Mouse (Mus musculus): Measurements from ENCODE around the gene Cldn7. TPM values are rescaled to one million over a fixed set of nuclear protein-coding genes. Genes with fewer than 3 reads are reported as not detected.
A peak's percentile ranks its signal among the peaks of the same experiment; 100 is the strongest.

Cldn7 gene
- polyA plus RNA-seq, 1 experiment from 2014 or later = 1,377 TPM

DNA sequence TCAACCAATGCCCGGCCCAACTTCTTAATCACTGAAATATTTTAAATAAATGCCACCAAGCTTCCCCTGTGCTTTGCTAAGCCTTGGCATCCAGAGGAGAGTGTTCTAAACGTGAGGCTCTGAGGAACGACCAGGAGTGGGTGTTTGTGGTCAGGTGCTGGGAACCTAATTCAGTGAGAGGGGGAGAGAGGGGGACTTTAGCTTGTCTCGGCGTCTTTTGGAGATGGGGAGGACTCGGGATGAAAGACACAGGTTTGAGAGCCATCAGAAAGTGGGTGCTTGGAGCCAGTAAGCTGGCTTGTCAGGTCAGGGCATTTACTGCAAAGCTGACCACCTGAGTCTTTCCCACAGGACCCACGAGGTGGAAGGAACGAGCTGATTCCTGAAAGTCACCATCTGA is 32.8 kb upstream of the Cldn7 start:
- no peak overlapping the region for H3K4me3 ChIP-seq (ENCODE audit: low read length)
- no peak overlapping the region for H3K27ac ChIP-seq (ENCODE audit: low read length)
- H3K9me3 ChIP-seq (ENCODE audit: control insufficient read depth, low read length) = no peaks in the 10 kb centered on the region
- no peak overlapping the region for H3K4me2 ChIP-seq (ENCODE audit: low read depth, low read length)
- H3K27me3 ChIP-seq (replicated peaks; ENCODE audit: control insufficient read depth, insufficient read depth, low read length) = no peaks in the 10 kb centered on the region
- 74% methylated on average over 8 of the region's 8 CpGs for WGBS
- H3K4me1 ChIP-seq (ENCODE audit: control insufficient read depth, insufficient read depth, low read length) = peaks cover 19% of the 10 kb centered on the region
- ATAC-seq = no peak
- no peaks in the 10 kb centered on the region for H3K36me3 ChIP-seq (ENCODE audit: control insufficient read depth, insufficient read depth, low read length)
- no peak overlapping the region for H3K9ac ChIP-seq (ENCODE audit: low read depth, low read length)

DNA sequence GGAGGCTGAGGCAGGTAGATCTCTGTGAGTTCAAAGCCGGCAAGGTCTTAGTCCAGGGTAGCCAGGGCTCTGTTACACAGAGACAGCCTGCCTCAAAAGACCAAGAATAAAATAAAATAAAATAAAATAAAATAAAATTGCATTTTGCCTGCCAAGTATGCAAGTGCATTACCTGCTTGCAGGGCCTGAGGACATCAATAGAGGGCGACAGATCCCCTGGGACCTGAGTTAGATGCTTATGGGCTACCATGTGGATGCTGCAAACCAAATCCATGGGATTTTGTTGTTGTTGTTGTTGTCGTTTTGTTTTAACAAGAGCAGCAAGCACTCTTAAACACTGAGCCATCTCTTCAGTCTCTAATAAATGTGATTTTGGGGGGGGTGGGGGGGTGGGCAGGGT is 32.3 kb upstream of the Cldn7 start:
- Histone ChIP-seq H3K27me3 (replicated peaks; ENCODE audit: control insufficient read depth, insufficient read depth, low read length) (no peaks in the 10 kb centered on the region), H3K36me3 (ENCODE audit: control insufficient read depth, insufficient read depth, low read length) (no peaks in the 10 kb centered on the region), H3K4me3 (ENCODE audit: low read length) (no peak overlapping the region), H3K4me2 (ENCODE audit: low read depth, low read length) (no peak overlapping the region), H3K4me1 (ENCODE audit: control insufficient read depth, insufficient read depth, low read length) (peaks cover 24% of the 10 kb centered on the region), H3K27ac (ENCODE audit: low read length) (no peak overlapping the region), H3K9me3 (ENCODE audit: control insufficient read depth, low read length) (no peaks in the 10 kb centered on the region), H3K9ac (ENCODE audit: low read depth, low read length) (no peak overlapping the region)
- no peak for ATAC-seq
- 45% methylated on average over 3 of the region's 3 CpGs for WGBS

DNA sequence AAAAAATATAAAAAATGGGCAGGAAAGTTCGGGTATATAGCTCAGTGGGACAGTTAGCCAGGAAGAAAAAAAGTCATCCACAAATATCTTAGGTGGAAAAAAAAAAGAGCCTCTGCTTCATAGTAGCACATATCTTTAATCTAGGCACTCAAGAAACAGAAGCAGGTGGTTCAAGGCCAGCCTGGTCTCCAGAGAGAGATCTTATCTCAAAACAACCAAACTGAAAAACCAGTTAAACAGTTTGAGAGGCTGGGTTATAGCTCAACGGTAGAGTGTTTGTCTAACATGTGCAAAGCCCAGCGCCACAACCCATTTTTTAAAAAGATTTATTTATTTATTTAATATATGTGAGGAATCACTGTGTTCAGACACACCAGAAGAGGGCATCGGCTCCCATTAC is 31.5 kb upstream of the Cldn7 start:
- Histone ChIP-seq H3K9me3 (ENCODE audit: control insufficient read depth, low read length) (no peaks in the 10 kb centered on the region), H3K4me3 (ENCODE audit: low read length) (no peak overlapping the region), H3K27me3 (replicated peaks; ENCODE audit: control insufficient read depth, insufficient read depth, low read length) (0 out of 2 replicates have a peak, but pooled peaks cover 3% of the 10 kb centered on the region), H3K4me1 (ENCODE audit: control insufficient read depth, insufficient read depth, low read length) (peaks cover 31% of the 10 kb centered on the region), H3K36me3 (ENCODE audit: control insufficient read depth, insufficient read depth, low read length) (no peaks in the 10 kb centered on the region), H3K9ac (ENCODE audit: low read depth, low read length) (no peak overlapping the region), H3K4me2 (ENCODE audit: low read depth, low read length) (no peak overlapping the region), H3K27ac (ENCODE audit: low read length) (no peak overlapping the region)
- no peak for ATAC-seq
- WGBS = 69% methylated on average over 4 of the region's 4 CpGs

DNA sequence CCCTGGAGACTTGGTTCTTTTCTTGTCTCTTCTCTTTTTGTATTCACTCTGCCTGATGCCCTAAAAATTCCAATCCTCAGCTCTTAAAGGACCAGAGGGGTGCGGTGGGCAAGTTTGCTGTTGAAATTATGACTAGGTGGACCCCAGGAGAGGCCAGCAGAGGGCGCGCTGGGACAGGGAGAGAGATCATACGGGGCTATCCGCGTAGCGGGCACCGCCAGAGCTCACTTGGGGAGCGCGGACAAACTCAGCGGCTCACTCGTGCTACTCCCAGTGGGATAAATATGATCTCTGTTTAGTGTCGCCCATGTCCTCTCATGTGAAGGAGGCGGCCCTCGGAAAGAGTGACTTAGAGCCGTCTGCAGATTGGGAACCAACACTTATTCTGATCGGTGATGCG is 30.4 kb upstream of the Cldn7 start:
- Histone ChIP-seq H3K4me1 (ENCODE audit: control insufficient read depth, insufficient read depth, low read length) (peaks cover 35% of the 10 kb centered on the region), H3K36me3 (ENCODE audit: control insufficient read depth, insufficient read depth, low read length) (no peaks in the 10 kb centered on the region), H3K27ac (ENCODE audit: low read length) (no peak overlapping the region), H3K27me3 (replicated peaks; ENCODE audit: control insufficient read depth, insufficient read depth, low read length) (0 out of 2 replicates have a peak, but pooled peaks cover 3% of the 10 kb centered on the region), H3K9me3 (ENCODE audit: control insufficient read depth, low read length) (no peaks in the 10 kb centered on the region), H3K4me3 (ENCODE audit: low read length) (peak overlapping the region; percentile 29), H3K9ac (ENCODE audit: low read depth, low read length) (no peak overlapping the region), H3K4me2 (ENCODE audit: low read depth, low read length) (peak overlapping the region; percentile 50)
- peak; percentile 45 for ATAC-seq
- WGBS = 2% methylated on average over 18 of the region's 18 CpGs

DNA sequence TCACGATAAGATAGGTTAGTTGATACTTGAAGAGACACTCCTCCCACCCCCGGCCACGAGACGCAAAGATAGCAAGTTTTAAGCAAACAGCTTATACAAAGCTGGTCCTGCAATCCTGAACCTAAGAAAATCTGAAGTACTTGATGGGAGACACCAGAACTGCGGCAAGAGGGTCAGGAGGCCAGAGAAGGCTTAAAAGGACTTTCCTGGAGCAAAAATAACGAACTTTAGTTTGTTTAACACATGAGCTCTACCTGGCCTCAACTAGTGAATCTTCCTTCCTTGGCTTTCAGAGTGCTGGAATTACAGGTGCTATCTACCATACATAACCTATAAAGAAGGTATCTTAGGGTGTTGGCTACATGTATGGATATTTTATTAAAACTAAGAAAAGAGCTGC is 29.9 kb upstream of the Cldn7 start:
- no peak overlapping the region; the same call in 1 of the 2 replicates for H3K4me3 ChIP-seq (ENCODE audit: low read length)
- H3K4me1 ChIP-seq (ENCODE audit: control insufficient read depth, insufficient read depth, low read length) = peaks cover 35% of the 10 kb centered on the region
- 16% methylated on average over 6 of the region's 6 CpGs for WGBS

DNA sequence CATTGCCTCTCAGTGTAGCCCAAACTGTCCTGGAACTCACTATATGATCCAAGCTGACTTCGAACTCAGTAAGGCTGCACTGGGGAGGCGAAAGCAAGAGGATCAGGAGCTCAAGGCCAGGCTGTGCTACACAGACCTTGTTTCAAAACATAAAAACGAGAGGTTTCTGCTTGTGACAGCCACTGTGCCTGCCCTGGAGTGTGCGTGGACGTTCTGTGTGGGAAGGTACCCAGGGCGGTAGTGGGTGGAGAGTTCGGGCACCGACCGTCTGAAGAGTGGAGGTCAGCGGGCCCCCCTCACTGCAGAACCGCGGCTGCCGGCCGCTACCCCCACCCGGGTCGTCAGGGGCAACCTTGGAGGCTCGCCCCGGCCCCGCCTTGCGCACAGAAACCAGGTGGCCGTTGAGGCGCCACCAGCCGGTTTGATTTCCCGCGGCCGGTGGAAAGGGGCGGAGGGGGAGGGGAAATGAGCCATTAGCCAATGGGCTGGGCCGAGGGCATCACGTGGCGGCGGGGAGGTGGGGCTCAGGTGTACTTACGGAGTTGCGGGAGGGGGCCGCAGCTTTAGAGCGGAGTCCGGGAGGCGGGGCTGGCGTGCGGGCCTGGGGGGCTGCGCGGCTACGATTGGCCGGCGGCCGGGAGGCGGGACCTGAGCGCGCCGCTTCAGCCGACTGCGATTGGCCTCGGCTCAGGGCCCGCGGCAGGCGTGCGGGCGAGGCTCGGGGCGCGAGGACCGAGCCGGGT is 29.3 kb upstream of the Cldn7 start, which contains the start of gene Ybx2:
TSS of gene Ybx2 (plus strand) at position 660 of the 743 bp plus-strand sequence.
- ATAC-seq = peak; percentile 87
- Histone ChIP-seq H3K4me3 (ENCODE audit: low read length) (peak within 1 kb of the TSS; percentile 55), H3K27ac (ENCODE audit: low read length) (no peak within 1 kb of the TSS), H3K9ac (ENCODE audit: low read depth, low read length) (peak within 1 kb of the TSS; percentile 67), H3K27me3 (replicated peaks; ENCODE audit: control insufficient read depth, insufficient read depth, low read length) (0 out of 2 replicates have a peak, but pooled peaks cover 3% of the 10 kb centered on the region), H3K4me2 (ENCODE audit: low read depth, low read length) (peak within 1 kb of the TSS; percentile 100), H3K4me1 (ENCODE audit: control insufficient read depth, insufficient read depth, low read length) (peaks cover 35% of the 10 kb centered on the region), H3K36me3 (ENCODE audit: control insufficient read depth, insufficient read depth, low read length) (no peaks in the 10 kb centered on the region), H3K9me3 (ENCODE audit: control insufficient read depth, low read length) (no peaks in the 10 kb centered on the region)
- WGBS = 1% methylated on average over 53 of the region's 62 CpGs

More for the DNA sequence above, 29.9 kb upstream of the Cldn7 start:
- 0 out of 2 replicates have a peak, but pooled peaks cover 3% of the 10 kb centered on the region for H3K27me3 ChIP-seq (replicated peaks; ENCODE audit: control insufficient read depth, insufficient read depth, low read length)
- H3K9me3 ChIP-seq (ENCODE audit: control insufficient read depth, low read length) = no peaks in the 10 kb centered on the region
- H3K4me2 ChIP-seq (ENCODE audit: low read depth, low read length) = no peak overlapping the region; the same call in 1 of the 2 replicates
- no peaks in the 10 kb centered on the region for H3K36me3 ChIP-seq (ENCODE audit: control insufficient read depth, insufficient read depth, low read length)
- H3K27ac ChIP-seq (ENCODE audit: low read length) = no peak overlapping the region
- H3K9ac ChIP-seq (ENCODE audit: low read depth, low read length) = no peak overlapping the region; the same call in 1 of the 2 replicates
- ATAC-seq = no peak

DNA sequence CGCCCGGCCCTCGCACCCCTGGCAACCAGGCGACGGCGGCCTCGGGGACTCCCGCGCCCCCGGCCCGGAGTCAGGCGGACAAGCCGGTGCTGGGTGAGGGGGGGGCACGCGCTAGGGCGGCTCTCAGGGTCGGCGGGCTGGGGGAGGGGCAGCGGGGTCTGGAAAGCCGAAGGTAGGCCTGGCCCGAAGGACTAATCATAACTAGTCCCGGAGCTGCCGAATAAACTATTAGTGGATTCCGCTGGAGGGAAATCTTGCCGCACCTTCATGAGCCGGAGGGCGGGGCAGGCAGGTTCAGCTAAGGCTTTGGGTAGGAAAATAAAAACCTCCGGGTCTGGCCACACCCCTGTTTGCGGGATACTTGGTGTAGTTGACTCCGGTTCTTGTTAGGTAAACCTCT is 28.4 kb upstream of the Cldn7 start:
- peak overlapping the region; percentile 67 for H3K9ac ChIP-seq (ENCODE audit: low read depth, low read length)
- no peak overlapping the region for H3K27ac ChIP-seq (ENCODE audit: low read length)
- no peaks in the 10 kb centered on the region for H3K9me3 ChIP-seq (ENCODE audit: control insufficient read depth, low read length)
- peaks cover 35% of the 10 kb centered on the region for H3K4me1 ChIP-seq (ENCODE audit: control insufficient read depth, insufficient read depth, low read length)
- H3K27me3 ChIP-seq (replicated peaks; ENCODE audit: control insufficient read depth, insufficient read depth, low read length) = 0 out of 2 replicates have a peak, but pooled peaks cover 3% of the 10 kb centered on the region
- peak overlapping the region; percentile 55 for H3K4me3 ChIP-seq (ENCODE audit: low read length)
- no peak; the same call in 1 of the 2 replicates for ATAC-seq
- H3K4me2 ChIP-seq (ENCODE audit: low read depth, low read length) = peak overlapping the region; percentile 100
- 1% methylated on average over 30 of the region's 30 CpGs for WGBS
- H3K36me3 ChIP-seq (ENCODE audit: control insufficient read depth, insufficient read depth, low read length) = no peaks in the 10 kb centered on the region

DNA sequence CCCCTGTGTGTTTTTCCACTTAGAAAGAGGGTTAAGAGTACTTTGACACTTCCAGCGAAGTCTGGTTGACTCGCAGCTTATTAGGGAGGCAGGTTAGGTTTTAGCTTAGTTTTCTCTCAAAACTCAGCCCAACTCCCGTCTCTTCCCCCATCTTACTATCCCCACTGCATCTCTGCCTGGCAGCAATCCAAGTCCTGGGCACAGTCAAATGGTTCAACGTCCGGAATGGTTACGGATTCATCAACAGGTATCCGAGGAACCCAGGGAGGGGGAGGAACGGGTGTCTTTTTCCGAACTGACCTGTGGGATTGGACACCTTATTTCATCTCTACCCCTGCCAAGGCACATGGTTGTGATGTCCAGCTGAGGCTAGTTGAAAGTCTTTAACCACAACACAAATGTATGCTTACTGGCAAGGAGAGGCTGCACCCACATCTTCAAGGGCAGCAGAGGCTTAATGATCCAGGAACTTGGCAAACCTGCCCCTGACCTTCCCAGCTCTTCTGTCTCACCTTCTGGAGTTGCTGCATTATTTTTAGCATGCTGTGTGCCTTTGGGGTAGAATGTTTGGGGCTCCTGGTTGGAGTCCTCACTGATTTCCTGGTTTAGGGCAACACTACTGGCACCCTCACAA is 27.7 kb upstream of the Cldn7 start:
- Histone ChIP-seq H3K27ac (ENCODE audit: low read length) (no peak overlapping the region), H3K4me3 (ENCODE audit: low read length) (no peak overlapping the region), H3K9me3 (ENCODE audit: control insufficient read depth, low read length) (no peaks in the 10 kb centered on the region), H3K9ac (ENCODE audit: low read depth, low read length) (0 out of 2 replicates have a peak overlapping the region, but pooled peaks have one; percentile 22), H3K36me3 (ENCODE audit: control insufficient read depth, insufficient read depth, low read length) (no peaks in the 10 kb centered on the region), H3K4me2 (ENCODE audit: low read depth, low read length) (peak overlapping the region; percentile 100), H3K27me3 (replicated peaks; ENCODE audit: control insufficient read depth, insufficient read depth, low read length) (0 out of 2 replicates have a peak, but pooled peaks cover 3% of the 10 kb centered on the region), H3K4me1 (ENCODE audit: control insufficient read depth, insufficient read depth, low read length) (peaks cover 35% of the 10 kb centered on the region)
- 28% methylated on average over 9 of the region's 9 CpGs for WGBS
- ATAC-seq = no peak

DNA sequence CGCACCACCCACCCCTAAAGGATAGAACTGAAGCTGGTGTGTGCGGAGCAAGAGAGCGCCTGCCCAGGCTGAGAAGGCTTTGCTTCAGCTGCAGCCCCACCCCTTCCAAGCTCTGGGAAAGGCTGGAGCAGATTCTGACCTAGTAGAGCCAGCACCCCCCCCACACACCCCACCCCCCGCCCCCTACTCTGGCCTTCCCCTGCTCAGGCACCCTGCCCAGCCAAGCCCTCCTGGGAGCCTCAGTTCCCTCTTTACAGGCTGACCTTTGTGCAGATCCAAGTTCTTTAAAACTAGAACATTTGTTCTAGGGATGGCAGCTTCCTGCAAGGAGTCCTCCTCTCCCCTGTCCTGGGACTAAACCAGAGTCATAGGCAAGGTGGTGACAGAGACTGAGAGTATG is 27.2 kb upstream of the Cldn7 start:
- 0 out of 2 replicates have a peak overlapping the region, but pooled peaks have one; percentile 46 for H3K27ac ChIP-seq (ENCODE audit: low read length)
- H3K27me3 ChIP-seq (replicated peaks; ENCODE audit: control insufficient read depth, insufficient read depth, low read length) = 0 out of 2 replicates have a peak, but pooled peaks cover 3% of the 10 kb centered on the region
- H3K4me3 ChIP-seq (ENCODE audit: low read length) = no peak overlapping the region
- no peaks in the 10 kb centered on the region for H3K36me3 ChIP-seq (ENCODE audit: control insufficient read depth, insufficient read depth, low read length)
- H3K4me1 ChIP-seq (ENCODE audit: control insufficient read depth, insufficient read depth, low read length) = peaks cover 35% of the 10 kb centered on the region
- H3K9me3 ChIP-seq (ENCODE audit: control insufficient read depth, low read length) = no peaks in the 10 kb centered on the region
- H3K9ac ChIP-seq (ENCODE audit: low read depth, low read length) = 0 out of 2 replicates have a peak overlapping the region, but pooled peaks have one; percentile 22
- no peak overlapping the region for H3K4me2 ChIP-seq (ENCODE audit: low read depth, low read length)
- 36% methylated on average over 4 of the region's 4 CpGs for WGBS
- no peak for ATAC-seq
